In genomic region chr19:27519326-27520061, GRCm38 (mm10) we compare ENCODE assay signal across 13 mouse cellular contexts.
"Had no signal": no experiment of that assay in that cellular context is flagged by ENCODE, and none has a peak within 500 bp of the region (broad histone marks: within the 10 kb centered on the region; RNA-seq: fewer than 3 reads in every experiment).

No protein-coding gene starts in this region.

- ATAC-seq: midbrain, embryonic 15.5 days had no signal

- H3K36me3 ChIP-seq: limb, embryonic 10.5 days; liver, embryonic 15.5 days; lung, embryonic 15.5 days; midbrain, embryonic 15.5 days; neural tube, embryonic 12.5 days had no signal

- H3K9ac ChIP-seq: liver, embryonic 15.5 days; lung, embryonic 15.5 days; midbrain, embryonic 15.5 days; neural tube, embryonic 12.5 days had no signal

- H3K27me3 ChIP-seq: liver, embryonic 15.5 days; lung, embryonic 15.5 days; midbrain, embryonic 15.5 days; neural tube, embryonic 12.5 days had no signal

- DNase-seq: kidney, adult 11 months; kidney, adult 9 months; kidney, postnatal 10 days; thymus, adult 18-20 months; thymus, postnatal 25 days had no signal

- H3K27ac ChIP-seq: left cerebral cortex, adult 2 months; limb, embryonic 10.5 days; liver, embryonic 15.5 days; lung, embryonic 15.5 days; midbrain, embryonic 15.5 days; neural tube, embryonic 12.5 days; stomach, postnatal 0 days had no signal

- H3K9me3 ChIP-seq: limb, embryonic 10.5 days; liver, embryonic 15.5 days; lung, embryonic 15.5 days; midbrain, embryonic 15.5 days; neural tube, embryonic 12.5 days had no signal

- H3K4me2 ChIP-seq: liver, embryonic 11.5 days; liver, embryonic 15.5 days; lung, embryonic 15.5 days; midbrain, embryonic 15.5 days; neural tube, embryonic 12.5 days had no signal

- H3K4me1 ChIP-seq: limb, embryonic 10.5 days; liver, embryonic 15.5 days; lung, embryonic 15.5 days; midbrain, embryonic 15.5 days; neural tube, embryonic 12.5 days had no signal

- H3K4me3 ChIP-seq: left cerebral cortex, adult 2 months; limb, embryonic 10.5 days; liver, embryonic 15.5 days; lung, embryonic 15.5 days; midbrain, embryonic 15.5 days; neural tube, embryonic 12.5 days had no signal
